Mouse (Mus musculus): ENCODE measurements around the gene Shtn1.

- TF ChIP-seq CTCF (IDR thresholded peaks at IDR 0.05; ENCODE audit: low read depth): no peak
- no peak for TF ChIP-seq EP300 (IDR thresholded peaks at IDR 0.05; ENCODE audit: low read depth)
These were observed 2.9 kb downstream of the Shtn1 start for GRCm38 (mm10) chr19:59073006-59073405.
